Mouse (Mus musculus) hindbrain, embryonic 13.5 days (tissue): ENCODE measurements around the gene Ryr2. TPM values are rescaled to one million over a fixed set of nuclear protein-coding genes. Genes with fewer than 3 reads are reported as not detected.
"Not testable (repeated sequence)": the region's sequence is repeated elsewhere in the genome, so short reads cannot be mapped to it uniquely, and the experiment has no call there.

Experiments used
- ATAC-seq: fragments of 200-750 bp; cut with Nextera tagmentation; 2 replicates; pipeline ENCODE4 v1.8.0; 2017; ENCODE audit warnings: moderate TSS enrichment; ENCODE audit not compliant: low FRiP score
- H3K27ac ChIP-seq: fragments of 300-500 bp; sonication (generic); 2 replicates; pipeline ENCODE4 v1.5.1; 2015; ENCODE audit warnings: inconsistent platforms, mild to moderate bottlenecking, moderate library complexity
- H3K27me3 ChIP-seq: fragments of 300-500 bp; sonication (generic); 2 replicates; pipeline ENCODE4 v1.6.1; 2015; ENCODE audit warnings: mild to moderate bottlenecking, inconsistent platforms
- H3K36me3 ChIP-seq: fragments of 300-500 bp; sonication (generic); 2 replicates; pipeline ENCODE4 v1.6.1; 2015; ENCODE audit warnings: mild to moderate bottlenecking, inconsistent platforms
- H3K4me1 ChIP-seq: fragments of 300-500 bp; sonication (generic); replicated peaks from 2 replicates; pipeline ENCODE4 v1.6.1; 2015; ENCODE audit warnings: inconsistent platforms
- H3K4me2 ChIP-seq: fragments of 300-500 bp; sonication (generic); 2 replicates; pipeline ENCODE4 v1.6.1; 2015; ENCODE audit warnings: inconsistent platforms, mild to moderate bottlenecking, moderate library complexity
- H3K4me3 ChIP-seq: fragments of 300-500 bp; sonication (generic); 2 replicates; pipeline ENCODE4 v1.5.1; 2015; ENCODE audit warnings: mild to moderate bottlenecking, inconsistent platforms
- H3K9ac ChIP-seq: fragments of 300-500 bp; sonication (generic); 2 replicates; pipeline ENCODE4 v1.6.1; 2015; ENCODE audit warnings: mild to moderate bottlenecking, inconsistent platforms
- H3K9me3 ChIP-seq: fragments of 300-500 bp; sonication (generic); 2 replicates; pipeline ENCODE4 v1.6.1; 2016; ENCODE audit warnings: inconsistent platforms
- WGBS: fragments of 180-500 bp; shearing (Covaris S2); methylation state at CpG from one replicate; pipeline ENCODE4 v1.1.7; 2015; 5-methylcytosine and 5-hydroxymethylcytosine counted together
- polyA plus RNA-seq: library from polyadenylated mRNA; unstranded; fragments of >200 nt; fragmentation: Nextera tagmentation; extraction: Ambion mirVana; gene quantifications from 2 replicates; pipeline ENCODE4 v1.2.1, GENCODE M21; 2015

The Ryr2 gene
- polyA plus RNA-seq, 1 experiment from 2014 or later, result 2.2 TPM

- H3K4me2 ChIP-seq, result no peak overlapping the region
- ATAC-seq, result no peak
- 93% methylated on average over 1 of the region's 1 CpGs for WGBS
These were observed 461.9 kb downstream of the Ryr2 start for GRCm38 (mm10) chr13:11644846-11645245.

DNA sequence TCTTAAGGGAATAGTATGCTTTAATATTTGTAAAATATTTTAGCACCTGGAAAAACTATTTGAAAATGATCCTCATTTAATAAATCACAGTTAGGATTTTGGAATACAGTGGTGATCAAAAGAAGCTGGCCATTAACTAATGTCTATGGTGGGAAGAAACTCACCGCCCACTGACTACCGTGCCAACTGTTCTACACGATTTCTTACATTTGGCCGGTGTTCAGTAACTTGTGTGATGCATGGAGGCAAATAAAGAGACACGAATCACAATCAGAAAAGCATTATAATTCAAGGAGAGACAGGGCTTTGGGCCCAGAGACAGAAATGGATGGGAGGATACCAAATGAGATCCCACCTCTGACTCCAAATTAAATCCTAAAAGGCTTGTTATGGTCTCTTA, 470.4 kb downstream of the Ryr2 start:
- Histone ChIP-seq H3K36me3 (no peaks in the 10 kb centered on the region), H3K4me3 (no peak overlapping the region), H3K27ac (no peak overlapping the region), H3K4me1 (no peaks in the 10 kb centered on the region), H3K4me2 (no peak overlapping the region), H3K9ac (no peak overlapping the region), H3K27me3 (no peaks in the 10 kb centered on the region), H3K9me3 (no peaks in the 10 kb centered on the region)
- WGBS, result 89% methylated on average over 5 of the region's 5 CpGs
- no peak for ATAC-seq

More at GRCm38 (mm10) chr13:11644846-11645245, 461.9 kb downstream of the Ryr2 start:
- no peaks in the 10 kb centered on the region for H3K9me3 ChIP-seq
- H3K9ac ChIP-seq, result no peak overlapping the region
- H3K36me3 ChIP-seq, result no peaks in the 10 kb centered on the region
- no peaks in the 10 kb centered on the region for H3K27me3 ChIP-seq
- no peak overlapping the region for H3K4me3 ChIP-seq
- H3K27ac ChIP-seq, result no peak overlapping the region
- no peaks in the 10 kb centered on the region for H3K4me1 ChIP-seq

DNA sequence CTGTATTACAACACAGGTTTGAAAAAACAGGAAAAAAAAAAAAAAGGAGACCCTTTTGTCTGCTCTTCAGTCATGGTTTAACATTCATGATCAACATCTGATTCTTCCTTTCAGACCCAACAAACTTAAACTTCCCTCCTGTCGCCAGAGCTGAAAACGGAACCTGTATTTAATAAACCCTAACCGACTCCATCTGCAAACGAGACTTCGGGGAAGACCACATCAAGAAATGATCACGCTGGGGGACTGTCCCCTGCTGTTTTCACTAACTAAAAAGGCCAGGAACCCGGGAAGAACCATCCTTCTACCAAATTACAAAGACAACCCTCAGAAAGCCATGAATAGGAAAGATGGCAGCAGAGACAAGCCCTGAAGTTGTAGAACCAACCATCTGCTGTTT, 482.2 kb downstream of the Ryr2 start:
- no peak for ATAC-seq
- WGBS, result 74% methylated on average over 7 of the region's 7 CpGs

DNA sequence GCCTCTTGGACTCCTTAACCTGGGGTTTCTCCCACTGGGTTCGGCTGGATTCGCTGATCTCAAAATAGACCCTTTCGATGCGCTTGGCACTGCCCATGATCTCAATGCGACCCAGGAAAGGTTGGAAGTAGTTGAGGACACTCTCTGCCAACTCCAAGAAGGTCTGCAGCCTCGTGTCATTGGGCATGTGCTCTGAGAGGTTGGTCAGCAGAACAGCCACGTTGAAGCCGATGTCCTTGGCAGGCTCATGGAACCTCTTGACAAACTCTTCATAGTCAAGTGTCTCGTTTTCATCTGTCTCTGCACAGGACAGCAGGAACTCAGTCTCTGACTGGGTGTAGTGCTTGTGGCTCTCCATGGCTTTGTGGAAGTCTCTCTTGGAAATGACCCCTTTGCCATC, 511.3 kb downstream of the Ryr2 start:
- no peak overlapping the region for H3K9ac ChIP-seq
- peaks cover 20% of the 10 kb centered on the region for H3K36me3 ChIP-seq
- no peaks in the 10 kb centered on the region for H3K27me3 ChIP-seq
- H3K4me3 ChIP-seq, result no peak overlapping the region
- no peaks in the 10 kb centered on the region for H3K9me3 ChIP-seq
- ATAC-seq, result no peak
- no peak overlapping the region for H3K27ac ChIP-seq
- no peaks in the 10 kb centered on the region for H3K4me1 ChIP-seq
- H3K4me2 ChIP-seq, result no peak overlapping the region
- 91% methylated on average over 9 of the region's 9 CpGs for WGBS

More for the DNA sequence above, 482.2 kb downstream of the Ryr2 start:
- no peak overlapping the region for H3K9ac ChIP-seq
- no peak overlapping the region for H3K27ac ChIP-seq
- H3K4me3 ChIP-seq, result no peak overlapping the region
- H3K9me3 ChIP-seq, result no peaks in the 10 kb centered on the region
- no peak overlapping the region for H3K4me2 ChIP-seq
- H3K36me3 ChIP-seq, result no peaks in the 10 kb centered on the region
- no peaks in the 10 kb centered on the region for H3K4me1 ChIP-seq
- no peaks in the 10 kb centered on the region for H3K27me3 ChIP-seq

DNA sequence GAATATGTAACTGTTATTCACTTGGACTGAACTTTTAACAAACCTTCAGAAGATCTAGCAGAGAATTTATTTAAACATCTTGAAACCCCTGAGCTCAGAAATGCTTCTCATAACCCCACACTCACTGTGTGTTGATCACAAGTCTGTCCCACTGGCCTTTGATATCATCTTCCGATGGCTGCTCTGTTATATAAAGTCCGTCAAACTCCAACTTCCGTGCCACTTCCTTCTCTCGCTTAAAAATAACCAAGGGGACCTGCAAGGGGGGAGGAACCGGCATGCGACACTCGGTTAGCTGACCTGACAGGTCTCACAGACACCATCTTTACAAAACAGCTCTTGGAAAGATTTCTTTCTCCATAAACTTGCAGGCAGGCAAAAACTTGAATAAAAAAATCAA, 521.5 kb downstream of the Ryr2 start:
- Histone ChIP-seq H3K27me3 (no peaks in the 10 kb centered on the region), H3K4me3 (no peak overlapping the region), H3K9me3 (no peaks in the 10 kb centered on the region), H3K27ac (no peak overlapping the region), H3K9ac (no peak overlapping the region), H3K4me2 (no peak overlapping the region), H3K36me3 (peaks cover 1% of the 10 kb centered on the region), H3K4me1 (no peaks in the 10 kb centered on the region)
- no peak for ATAC-seq
- 88% methylated on average over 7 of the region's 7 CpGs for WGBS

GRCm38 (mm10) chr13:11572552-11572951, 534.2 kb downstream of the Ryr2 start:
- Histone ChIP-seq H3K36me3 (no peaks in the 10 kb centered on the region), H3K4me3 (no peak overlapping the region), H3K4me2 (no peak overlapping the region), H3K9me3 (no peaks in the 10 kb centered on the region), H3K9ac (no peak overlapping the region), H3K4me1 (no peaks in the 10 kb centered on the region), H3K27ac (no peak overlapping the region), H3K27me3 (no peaks in the 10 kb centered on the region)
- WGBS, result 94% methylated on average over 1 of the region's 2 CpGs
- ATAC-seq, result no peak

DNA sequence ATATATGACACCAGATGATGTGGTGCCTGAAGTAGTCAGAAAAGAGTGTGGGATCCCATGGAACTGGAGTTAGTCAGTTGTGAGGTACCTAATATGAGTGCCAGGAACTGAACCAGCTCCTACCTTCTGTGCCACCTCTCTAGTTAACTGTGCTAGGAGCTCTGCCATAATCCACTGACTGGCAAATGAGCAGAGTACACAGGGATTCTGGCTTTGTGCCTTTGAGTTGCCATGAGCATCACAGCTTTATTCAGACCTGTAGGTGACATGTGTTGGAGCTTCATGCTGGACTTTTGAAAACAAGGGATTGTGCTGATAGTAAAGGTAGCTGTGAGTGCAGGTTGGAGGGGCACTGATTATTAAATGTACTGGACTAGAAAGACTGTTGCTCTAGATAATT, 539.4 kb downstream of the Ryr2 start:
- Histone ChIP-seq H3K9ac (no peak overlapping the region), H3K4me3 (no peak overlapping the region), H3K27me3 (no peaks in the 10 kb centered on the region), H3K4me1 (no peaks in the 10 kb centered on the region), H3K9me3 (no peaks in the 10 kb centered on the region), H3K36me3 (no peaks in the 10 kb centered on the region), H3K27ac (no peak overlapping the region), H3K4me2 (no peak overlapping the region)
- ATAC-seq, result no peak

- H3K4me1 ChIP-seq, result no peaks in the 10 kb centered on the region
- no peaks in the 10 kb centered on the region for H3K36me3 ChIP-seq
- no peak overlapping the region for H3K27ac ChIP-seq
- no peaks in the 10 kb centered on the region for H3K9me3 ChIP-seq
- no peaks in the 10 kb centered on the region for H3K27me3 ChIP-seq
- H3K4me3 ChIP-seq, result no peak overlapping the region
- no peak overlapping the region for H3K4me2 ChIP-seq
- 85% methylated on average over 9 of the region's 9 CpGs for WGBS
- no peak for ATAC-seq
- H3K9ac ChIP-seq, result no peak overlapping the region
These were observed 540.3 kb downstream of the Ryr2 start for GRCm38 (mm10) chr13:11566486-11566885.

- Histone ChIP-seq H3K36me3 (no peaks in the 10 kb centered on the region), H3K9me3 (no peaks in the 10 kb centered on the region), H3K4me2 (no peak overlapping the region), H3K4me3 (no peak overlapping the region), H3K4me1 (no peaks in the 10 kb centered on the region), H3K27ac (no peak overlapping the region), H3K9ac (no peak overlapping the region), H3K27me3 (no peaks in the 10 kb centered on the region)
- 41% methylated on average over 1 of the region's 1 CpGs for WGBS
- peak; percentile 89 for ATAC-seq
These were observed 543.3 kb downstream of the Ryr2 start for GRCm38 (mm10) chr13:11563224-11564024.

DNA sequence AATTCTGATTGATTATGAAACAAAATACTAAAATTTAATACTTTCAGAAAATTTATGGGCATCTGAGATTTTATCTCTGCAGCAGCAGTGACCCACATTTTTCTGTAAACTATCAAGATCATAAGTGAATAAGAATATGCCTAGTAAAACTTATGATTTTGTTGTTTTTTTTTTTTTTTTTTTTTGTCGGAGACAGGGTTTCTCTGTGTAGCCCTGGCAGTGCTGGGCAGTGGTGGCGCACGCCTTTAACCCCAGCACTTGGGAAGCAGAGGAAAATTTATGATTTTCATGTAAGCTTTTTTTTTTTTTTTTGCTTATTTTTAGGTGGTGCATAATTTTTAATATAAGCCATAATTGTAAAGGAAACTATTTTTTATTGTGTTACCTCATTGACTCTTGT, 557.1 kb downstream of the Ryr2 start:
- no peak overlapping the region for H3K27ac ChIP-seq
- H3K9me3 ChIP-seq, result no peaks in the 10 kb centered on the region
- no peaks in the 10 kb centered on the region for H3K36me3 ChIP-seq
- WGBS, result 94% methylated on average over 3 of the region's 3 CpGs
- no peak overlapping the region for H3K4me3 ChIP-seq
- no peak for ATAC-seq
- no peaks in the 10 kb centered on the region for H3K27me3 ChIP-seq
- no peak overlapping the region for H3K9ac ChIP-seq
- no peak overlapping the region for H3K4me2 ChIP-seq
- no peaks in the 10 kb centered on the region for H3K4me1 ChIP-seq

GRCm38 (mm10) chr13:11549136-11549535, 557.6 kb downstream of the Ryr2 start:
- H3K36me3 ChIP-seq, H3K9me3 ChIP-seq, H3K9ac ChIP-seq, H3K4me3 ChIP-seq, ATAC-seq, H3K27ac ChIP-seq, H3K4me2 ChIP-seq, H3K27me3 ChIP-seq, H3K4me1 ChIP-seq: not testable (repeated sequence)
- WGBS, result 83% methylated on average over 15 of the region's 15 CpGs

- no peak for ATAC-seq
- H3K9me3 ChIP-seq, result no peaks in the 10 kb centered on the region
- H3K27ac ChIP-seq, result no peak overlapping the region
- no peaks in the 10 kb centered on the region for H3K27me3 ChIP-seq
- 53% methylated on average over 7 of the region's 7 CpGs for WGBS
- no peak overlapping the region for H3K4me2 ChIP-seq
- H3K9ac ChIP-seq, result no peak overlapping the region
- no peaks in the 10 kb centered on the region for H3K36me3 ChIP-seq
- H3K4me3 ChIP-seq, result no peak overlapping the region
- no peaks in the 10 kb centered on the region for H3K4me1 ChIP-seq
These were observed 560.9 kb downstream of the Ryr2 start for GRCm38 (mm10) chr13:11545841-11546240.

- no peak for ATAC-seq
These were observed 564.2 kb downstream of the Ryr2 start for GRCm38 (mm10) chr13:11542546-11542945.

More at GRCm38 (mm10) chr13:11542546-11542945, 564.2 kb downstream of the Ryr2 start:
- Histone ChIP-seq H3K36me3 (no peaks in the 10 kb centered on the region), H3K4me2 (no peak overlapping the region), H3K9ac (no peak overlapping the region), H3K27me3 (no peaks in the 10 kb centered on the region), H3K4me3 (no peak overlapping the region), H3K27ac (no peak overlapping the region), H3K9me3 (no peaks in the 10 kb centered on the region), H3K4me1 (no peaks in the 10 kb centered on the region)
- 91% methylated on average over 3 of the region's 3 CpGs for WGBS
